Mouse (Mus musculus): ENCODE data around the gene Gm20532.

GRCm38 (mm10) chr2:26639838-26640830, 53.7 kb downstream of the Gm20532 start:
- TF ChIP-seq CTCF (IDR thresholded peaks at IDR 0.05; ENCODE audit: extremely low read depth, insufficient read depth, insufficient read length, insufficient replicate concordance): peak; percentile 98
- TF ChIP-seq POLR2A (IDR thresholded peaks at IDR 0.05; ENCODE audit: low read depth, low read length): peak; percentile 87
